In the genomic region with DNA sequence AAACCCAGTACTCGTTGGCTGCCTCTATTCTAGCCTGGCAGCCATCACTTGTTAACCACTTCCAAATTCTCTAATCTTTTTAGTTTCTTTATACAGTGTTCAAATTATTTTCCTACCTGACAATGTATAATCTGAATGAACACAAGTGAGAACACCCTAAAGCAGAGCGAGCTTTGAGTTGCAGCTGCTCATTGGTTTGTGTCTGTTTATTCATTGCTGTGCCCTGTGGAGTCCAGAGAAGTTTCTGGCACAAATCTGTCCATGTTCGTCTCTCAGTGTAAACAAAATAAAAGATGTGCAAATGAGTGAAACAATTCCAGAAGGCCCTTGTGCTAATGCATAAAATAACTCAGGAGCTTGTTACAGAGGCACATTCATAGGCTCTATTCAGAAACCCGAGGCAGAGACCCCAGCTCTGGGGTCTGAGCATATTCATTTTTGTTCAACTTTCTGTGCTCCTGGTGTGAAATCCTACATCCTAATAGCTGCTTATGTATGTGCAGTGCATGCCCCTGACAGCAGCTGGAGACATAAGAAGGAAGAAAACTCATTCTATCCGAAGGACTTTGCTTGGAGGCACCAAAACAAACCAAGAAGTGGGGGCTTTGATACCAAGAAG, we compare ENCODE assay signal across 29 mouse cellular contexts.
"Had no signal": no experiment of that assay in that cellular context is flagged by ENCODE, and none has a peak within 500 bp of the region (broad histone marks: within the 10 kb centered on the region; RNA-seq: fewer than 3 reads in every experiment).

No protein-coding gene starts in this region.

- H3K27me3 ChIP-seq: heart, embryonic 13.5 days; heart, embryonic 15.5 days; hindbrain, embryonic 12.5 days; intestine, embryonic 15.5 days; kidney, embryonic 15.5 days; limb, embryonic 13.5 days; limb, embryonic 15.5 days; liver, embryonic 12.5 days had no signal

- H3K4me1 ChIP-seq: heart, embryonic 13.5 days; heart, embryonic 15.5 days; hindbrain, embryonic 10.5 days; hindbrain, embryonic 12.5 days; intestine, embryonic 15.5 days; kidney, embryonic 15.5 days; limb, embryonic 13.5 days; limb, embryonic 15.5 days; liver, embryonic 12.5 days had no signal

- DNase-seq: gastrocnemius, adult 2 months; gastrocnemius, postnatal 10 days; gastrocnemius, postnatal 25 days; heart, adult 2 months; heart, postnatal 14 days; heart, postnatal 4 days; kidney, adult 2 months; kidney, adult 9 months; kidney, postnatal 14 days; kidney, postnatal 36 days; layer of hippocampus, adult 9-11 months; layer of hippocampus, postnatal 36 days; left cerebral cortex, postnatal 4 days had no signal

- H3K9me3 ChIP-seq: heart, embryonic 13.5 days; heart, embryonic 15.5 days; hindbrain, embryonic 10.5 days; hindbrain, embryonic 12.5 days; intestine, embryonic 15.5 days; kidney, embryonic 15.5 days; limb, embryonic 13.5 days; limb, embryonic 15.5 days had no signal

- H3K4me2 ChIP-seq: heart, embryonic 11.5 days; heart, embryonic 13.5 days; heart, embryonic 15.5 days; hindbrain, embryonic 12.5 days; hindbrain, embryonic 14.5 days; intestine, embryonic 15.5 days; kidney, embryonic 15.5 days; limb, embryonic 13.5 days; limb, embryonic 15.5 days; liver, embryonic 12.5 days had no signal

- ATAC-seq: hindbrain, embryonic 16.5 days; inflammation-experienced regulatory T-cells, adult 6 months; intestine, embryonic 15.5 days; intestine, postnatal 0 days; liver, embryonic 12.5 days had no signal

- H3K9ac ChIP-seq: heart, embryonic 13.5 days; heart, embryonic 15.5 days; hindbrain, embryonic 12.5 days; hindbrain, embryonic 14.5 days; intestine, embryonic 15.5 days; kidney, embryonic 15.5 days; limb, embryonic 13.5 days; limb, embryonic 15.5 days; liver, embryonic 12.5 days; liver, embryonic 14.5 days had no signal

- H3K4me3 ChIP-seq: gastrocnemius, adult 2 months; heart, adult 2 months; heart, embryonic 13.5 days; heart, embryonic 15.5 days; hindbrain, embryonic 10.5 days; hindbrain, embryonic 12.5 days; intestine, embryonic 15.5 days; kidney, embryonic 15.5 days; limb, embryonic 13.5 days; limb, embryonic 15.5 days; liver, embryonic 12.5 days had no signal

- H3K27ac ChIP-seq: gastrocnemius, adult 2 months; heart, adult 2 months; heart, embryonic 13.5 days; heart, embryonic 15.5 days; hindbrain, embryonic 10.5 days; hindbrain, embryonic 12.5 days; hindbrain, embryonic 14.5 days; intestine, embryonic 15.5 days; kidney, embryonic 15.5 days; kidney, postnatal 0 days; limb, embryonic 13.5 days; limb, embryonic 15.5 days; liver, embryonic 12.5 days; liver, embryonic 14.5 days had no signal

- H3K36me3 ChIP-seq: heart, embryonic 13.5 days; heart, embryonic 15.5 days; hindbrain, embryonic 10.5 days; hindbrain, embryonic 12.5 days; intestine, embryonic 15.5 days; kidney, embryonic 15.5 days; limb, embryonic 13.5 days; limb, embryonic 15.5 days; liver, embryonic 12.5 days had no signal
